In the genomic region with DNA sequence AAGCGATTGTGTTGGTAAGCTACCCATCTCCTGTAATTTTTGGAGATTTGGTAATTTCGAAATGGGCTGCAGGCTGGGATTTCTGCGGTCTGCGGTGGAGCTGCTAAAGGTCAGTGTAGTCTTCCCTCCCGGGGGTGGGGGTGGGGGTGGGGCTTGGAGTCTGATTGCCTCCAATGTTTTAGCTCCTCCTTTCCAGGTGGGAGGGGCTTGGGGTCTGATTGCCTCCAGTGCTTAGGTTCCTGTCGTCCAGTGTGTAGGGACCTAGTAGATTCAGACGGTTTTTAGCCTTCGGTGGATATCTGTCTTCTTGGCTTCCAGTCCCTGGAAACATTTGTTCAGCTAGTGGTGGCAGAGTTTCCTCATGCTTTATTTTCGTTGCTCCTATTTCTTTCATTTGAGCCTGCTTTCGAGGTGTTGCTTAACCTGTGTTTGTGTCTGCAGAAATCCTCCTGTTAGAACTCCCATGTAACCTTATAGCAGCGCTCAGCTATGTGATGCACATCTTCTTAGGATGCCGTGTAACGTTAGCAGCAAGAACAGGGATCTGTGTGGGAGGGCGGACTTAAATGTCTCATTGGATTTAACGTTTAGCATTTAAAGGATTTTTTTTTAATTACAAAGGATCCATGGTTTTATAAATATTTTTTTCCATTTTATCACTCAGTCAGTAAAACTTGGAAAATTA, we compare ENCODE assay signal across 8 mouse cellular contexts.
A peak's percentile ranks its signal among the peaks of the same experiment; 100 is the strongest.
DNase-seq lines count a peak whose midpoint lies in the region; ATAC-seq lines count a peak whose summit lies in the region.

No protein-coding gene starts in this region.

- H3K9me3 ChIP-seq in heart, embryonic 12.5 days (replicated peaks) = no peaks in the 10 kb centered on the region; the same call in 1 of the 2 replicates

- no peaks in the 10 kb centered on the region; the same call in 1 of the 2 replicates for H3K27me3 ChIP-seq in heart, embryonic 12.5 days (replicated peaks)

- H3K4me2 ChIP-seq in heart, embryonic 12.5 days = peak overlapping the region; percentile 49

- no peaks in the 10 kb centered on the region for H3K36me3 ChIP-seq in heart, embryonic 12.5 days

- ATAC-seq in heart, embryonic 12.5 days (ENCODE audit: insufficient number of reproducible peaks, low FRiP score) = 0 out of 2 replicates have a peak, but pooled peaks have one; percentile 25

- H3K4me1 ChIP-seq in heart, embryonic 12.5 days (replicated peaks) = peaks cover 5% of the 10 kb centered on the region; the same call in 1 of the 2 replicates

- peak overlapping the region; percentile 12; the same call in 1 of the 2 replicates for H3K4me3 ChIP-seq in heart, embryonic 12.5 days

- H3K27ac ChIP-seq in heart, embryonic 12.5 days (ENCODE audit: poor library complexity, severe bottlenecking) = no peak overlapping the region

- no peak overlapping the region for H3K9ac ChIP-seq in heart, embryonic 12.5 days

- DNase-seq in adrenal gland, adult 8-10 months = peak; percentile 42
- DNase-seq in embryo, embryonic 10 days (ENCODE audit: low spot score) = peak; percentile 70
- DNase-seq in kidney, postnatal 10 days = peak; percentile 34
- peak; percentile 82 for DNase-seq in lung, postnatal 36 days
- peak; percentile 27 for DNase-seq in telencephalon, adult 2 months (ENCODE audit: low read depth, low spot score)
- DNase-seq in layer of hippocampus, postnatal 10 days (ENCODE audit: low spot score in 2 of 2) = no peak
- DNase-seq in frontal cortex, postnatal 14 days (ENCODE audit: low spot score in 2 of 2) = no peak

- 19% methylated on average over 15 of the region's 15 CpGs for WGBS in heart, embryonic 12.5 days

Comparison
In these comparisons a context has a peak if more than half of its experiments do, and no peak if none do; other contexts are left out.
1. DNase-seq: peak in adrenal gland, adult 8-10 months (single experiment), embryo, embryonic 10 days (single experiment), kidney, postnatal 10 days (single experiment), lung, postnatal 36 days (single experiment) and telencephalon, adult 2 months (single experiment); none in layer of hippocampus, postnatal 10 days (0 of 2) and frontal cortex, postnatal 14 days (0 of 2).